Mouse (Mus musculus): ENCODE data around the gene Ifitm10. TPM values are rescaled to one million over a fixed set of nuclear protein-coding genes. Genes with fewer than 3 reads are reported as not detected.

Ifitm10 gene
- polyA plus RNA-seq, 1 experiment from 2014 or later = 15.5 TPM

- H3K4me3 ChIP-seq (ENCODE audit: low read depth, low read length) = peak overlapping the region; percentile 75
- no peaks in the 10 kb centered on the region for H3K27me3 ChIP-seq (replicated peaks; ENCODE audit: insufficient read depth, low read length)
- no peak overlapping the region for H3K4me2 ChIP-seq (replicated peaks; ENCODE audit: low read depth, low read length)
- no peaks in the 10 kb centered on the region for H3K9me3 ChIP-seq (ENCODE audit: low read length)
- no peak for TF ChIP-seq CTCF (IDR thresholded peaks at IDR 0.05)
- TF ChIP-seq EP300 (IDR thresholded peaks at IDR 0.05) = no peak
- H3K27ac ChIP-seq (ENCODE audit: low read length) = peak overlapping the region; percentile 16
- 96% methylated on average over 1 of the region's 1 CpGs for WGBS
- DNase-seq (ENCODE audit: low spot score) = no peak
- H3K9ac ChIP-seq (replicated peaks; ENCODE audit: low read depth) = no peak overlapping the region
- ATAC-seq = no peak
- H3K4me1 ChIP-seq (ENCODE audit: insufficient read depth, low read depth, low read length) = peaks cover 16% of the 10 kb centered on the region
- H3K36me3 ChIP-seq (ENCODE audit: insufficient read depth, low read length) = peaks cover 18% of the 10 kb centered on the region
Observed at GRCm38 (mm10) chr7:142388198-142388597, 14.6 kb upstream of the Ifitm10 start.

GRCm38 (mm10) chr7:142387419-142388148 lies 14.0 kb upstream of the Ifitm10 start, which contains the start of gene Ctsd:
Gene Ctsd (minus strand): TSS chr7:142388038.
- DNase-seq (ENCODE audit: low spot score) (peak; percentile 99), ATAC-seq (peak; percentile 98)
- H3K27me3 ChIP-seq (replicated peaks; ENCODE audit: insufficient read depth, low read length) = no peaks in the 10 kb centered on the region
- peak within 1 kb of the TSS; percentile 75 for H3K4me3 ChIP-seq (ENCODE audit: low read depth, low read length)
- H3K9ac ChIP-seq (replicated peaks; ENCODE audit: low read depth) = peak within 1 kb of the TSS; percentile 91
- H3K36me3 ChIP-seq (ENCODE audit: insufficient read depth, low read length) = peaks cover 24% of the 10 kb centered on the region
- peak within 1 kb of the TSS; percentile 87 for H3K4me2 ChIP-seq (replicated peaks; ENCODE audit: low read depth, low read length)
- H3K27ac ChIP-seq (ENCODE audit: low read length) = peak within 1 kb of the TSS; percentile 87
- peaks cover 14% of the 10 kb centered on the region for H3K4me1 ChIP-seq (ENCODE audit: insufficient read depth, low read depth, low read length)
- no peaks in the 10 kb centered on the region for H3K9me3 ChIP-seq (ENCODE audit: low read length)
- 1% methylated on average over 48 of the region's 55 CpGs for WGBS
- TF ChIP-seq EP300 (IDR thresholded peaks at IDR 0.05) (no peak), CTCF (IDR thresholded peaks at IDR 0.05) (no peak)

- TF ChIP-seq EP300 (IDR thresholded peaks at IDR 0.05) = no peak
- TF ChIP-seq CTCF (IDR thresholded peaks at IDR 0.05) = no peak
- Histone ChIP-seq H3K27ac (ENCODE audit: low read length) (peak overlapping the region; percentile 87), H3K4me3 (ENCODE audit: low read depth, low read length) (peak overlapping the region; percentile 75), H3K9me3 (ENCODE audit: low read length) (no peaks in the 10 kb centered on the region), H3K4me2 (replicated peaks; ENCODE audit: low read depth, low read length) (peak overlapping the region; percentile 87), H3K36me3 (ENCODE audit: insufficient read depth, low read length) (peaks cover 33% of the 10 kb centered on the region), H3K9ac (replicated peaks; ENCODE audit: low read depth) (peak overlapping the region; percentile 91), H3K27me3 (replicated peaks; ENCODE audit: insufficient read depth, low read length) (no peaks in the 10 kb centered on the region), H3K4me1 (ENCODE audit: insufficient read depth, low read depth, low read length) (peaks cover 14% of the 10 kb centered on the region)
- WGBS = 42% methylated on average over 6 of the region's 6 CpGs
- peak; percentile 32 for DNase-seq (ENCODE audit: low spot score)
- ATAC-seq = no peak
Observed at GRCm38 (mm10) chr7:142386621-142387201, 13.2 kb upstream of the Ifitm10 start.

GRCm38 (mm10) chr7:142385742-142386403 lies 12.3 kb upstream of the Ifitm10 start:
- 80% methylated on average over 3 of the region's 3 CpGs for WGBS
- ATAC-seq (no peak), DNase-seq (ENCODE audit: low spot score) (no peak)
- Histone ChIP-seq H3K4me2 (replicated peaks; ENCODE audit: low read depth, low read length) (peak overlapping the region; percentile 87), H3K36me3 (ENCODE audit: insufficient read depth, low read length) (peaks cover 35% of the 10 kb centered on the region), H3K4me3 (ENCODE audit: low read depth, low read length) (peak overlapping the region; percentile 75; the same call in 1 of the 2 replicates), H3K27me3 (replicated peaks; ENCODE audit: insufficient read depth, low read length) (no peaks in the 10 kb centered on the region), H3K9ac (replicated peaks; ENCODE audit: low read depth) (0 out of 2 replicates have a peak overlapping the region, but pooled peaks have one; percentile 91), H3K4me1 (ENCODE audit: insufficient read depth, low read depth, low read length) (peaks cover 14% of the 10 kb centered on the region), H3K27ac (ENCODE audit: low read length) (no peak overlapping the region), H3K9me3 (ENCODE audit: low read length) (no peaks in the 10 kb centered on the region)
- TF ChIP-seq CTCF (IDR thresholded peaks at IDR 0.05) (no peak), EP300 (IDR thresholded peaks at IDR 0.05) (no peak)

GRCm38 (mm10) chr7:142384306-142384705 lies 10.8 kb upstream of the Ifitm10 start:
- Histone ChIP-seq H3K9ac (replicated peaks; ENCODE audit: low read depth) (no peak overlapping the region), H3K9me3 (ENCODE audit: low read length) (no peaks in the 10 kb centered on the region), H3K36me3 (ENCODE audit: insufficient read depth, low read length) (peaks cover 49% of the 10 kb centered on the region), H3K4me3 (ENCODE audit: low read depth, low read length) (no peak overlapping the region), H3K27me3 (replicated peaks; ENCODE audit: insufficient read depth, low read length) (no peaks in the 10 kb centered on the region), H3K4me1 (ENCODE audit: insufficient read depth, low read depth, low read length) (peaks cover 14% of the 10 kb centered on the region), H3K4me2 (replicated peaks; ENCODE audit: low read depth, low read length) (no peak overlapping the region), H3K27ac (ENCODE audit: low read length) (no peak overlapping the region)
- ATAC-seq (no peak), DNase-seq (ENCODE audit: low spot score) (no peak)
- TF ChIP-seq EP300 (IDR thresholded peaks at IDR 0.05) (no peak), CTCF (IDR thresholded peaks at IDR 0.05) (no peak)
- WGBS = 74% methylated on average over 10 of the region's 10 CpGs

- TF ChIP-seq EP300 (IDR thresholded peaks at IDR 0.05) (no peak), CTCF (IDR thresholded peaks at IDR 0.05) (no peak)
- Histone ChIP-seq H3K27me3 (replicated peaks; ENCODE audit: insufficient read depth, low read length) (no peaks in the 10 kb centered on the region), H3K27ac (ENCODE audit: low read length) (no peak within 1 kb of the TSS), H3K4me2 (replicated peaks; ENCODE audit: low read depth, low read length) (no peak within 1 kb of the TSS), H3K4me3 (ENCODE audit: low read depth, low read length) (no peak within 1 kb of the TSS), H3K9ac (replicated peaks; ENCODE audit: low read depth) (no peak within 1 kb of the TSS), H3K9me3 (ENCODE audit: low read length) (no peaks in the 10 kb centered on the region), H3K36me3 (ENCODE audit: insufficient read depth, low read length) (peaks cover 56% of the 10 kb centered on the region), H3K4me1 (ENCODE audit: insufficient read depth, low read depth, low read length) (peaks cover 14% of the 10 kb centered on the region)
- WGBS = 97% methylated on average over 5 of the region's 5 CpGs
- ATAC-seq = no peak
- DNase-seq (ENCODE audit: low spot score) = no peak
Observed at GRCm38 (mm10) chr7:142382567-142382966, 9.0 kb upstream of the Ifitm10 start, which contains the start of gene Gm49369. Gene Gm49369 (minus strand): TSS chr7:142382667.

Data from lung, postnatal 0 days (tissue).